ENCODE assay signal across 21 mouse cellular contexts in the genomic region with DNA sequence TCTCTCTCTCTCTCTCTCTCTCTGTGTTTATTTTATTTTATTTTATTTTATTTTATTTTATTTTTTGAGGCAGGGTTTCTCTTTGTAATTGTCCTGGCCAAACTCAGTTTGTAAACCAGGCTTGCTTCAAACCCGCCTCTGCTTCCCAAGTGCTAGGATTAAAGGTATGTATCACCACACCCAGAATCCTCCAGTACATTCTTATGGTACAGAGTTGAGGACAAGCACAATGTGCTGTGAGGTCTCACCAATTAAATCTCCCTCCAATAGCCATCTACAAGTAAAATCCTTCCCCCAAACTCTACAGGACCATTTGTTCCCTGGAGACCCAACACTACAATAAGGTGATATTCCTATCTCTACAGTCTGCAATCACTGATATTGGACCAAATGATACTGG.
DNase-seq lines count a peak whose midpoint lies in the region; TF ChIP-seq lines count a peak whose summit lies in the region.
"Had no signal": no experiment of that assay in that cellular context is flagged by ENCODE, and none has a peak within 500 bp of the region (broad histone marks: within the 10 kb centered on the region; RNA-seq: fewer than 3 reads in every experiment).

No protein-coding gene starts in this region.

- no peak for TF ChIP-seq CTCF in ES-Bruce4 (IDR thresholded peaks at IDR 0.05; ENCODE audit: low read depth, low read length)
- TF ChIP-seq CTCF in lung, adult 2 months (IDR thresholded peaks at IDR 0.05; ENCODE audit: insufficient read depth, low read length): no peak

- H3K9me3 ChIP-seq in ES-Bruce4 (replicated peaks; ENCODE audit: control insufficient read depth, insufficient read depth, low read length, poor library complexity, severe bottlenecking) (peaks cover 21% of the 10 kb centered on the region), ES-E14 (ENCODE audit: control insufficient read depth, insufficient read depth, low read depth, low read length) (no peaks in the 10 kb centered on the region)
- H3K9me3 ChIP-seq: embryonic facial prominence, embryonic 13.5 days; embryonic facial prominence, embryonic 15.5 days; forebrain, embryonic 10.5 days; forebrain, embryonic 12.5 days had no signal

- no peaks in the 10 kb centered on the region for H3K27me3 ChIP-seq in ES-Bruce4 (ENCODE audit: control insufficient read depth, insufficient read depth, low read length, poor library complexity, severe bottlenecking)
- H3K27me3 ChIP-seq: CH12.LX; embryonic facial prominence, embryonic 13.5 days; embryonic facial prominence, embryonic 15.5 days; forebrain, embryonic 12.5 days had no signal

- H3K36me3 ChIP-seq in ES-Bruce4 (ENCODE audit: control insufficient read depth, insufficient read depth, low read length, poor library complexity, severe bottlenecking) (no peaks in the 10 kb centered on the region), ES-E14 (ENCODE audit: control insufficient read depth, insufficient read depth, low read length, poor library complexity, severe bottlenecking) (no peaks in the 10 kb centered on the region)
- H3K36me3 ChIP-seq: embryonic facial prominence, embryonic 13.5 days; embryonic facial prominence, embryonic 15.5 days; forebrain, embryonic 10.5 days; forebrain, embryonic 12.5 days had no signal

- TF ChIP-seq EP300 in ES-Bruce4 (IDR thresholded peaks at IDR 0.05; ENCODE audit: insufficient read depth, low read depth, low read length): no peak

- in situ Hi-C loops in ES-E14 (cut with MboI; ENCODE audit: low sequenced_read_pairs in 2 of 2, unreplicated experiment in 2 of 2): no loop called here

- no peak overlapping the region for H3K9ac ChIP-seq in ES-Bruce4 (ENCODE audit: low read depth, poor library complexity, severe bottlenecking)
- no peak overlapping the region for H3K9ac ChIP-seq in ES-E14 (ENCODE audit: insufficient read depth, low read depth, low read length, poor library complexity, severe bottlenecking)
- H3K9ac ChIP-seq: embryonic facial prominence, embryonic 13.5 days; embryonic facial prominence, embryonic 15.5 days; forebrain, embryonic 12.5 days had no signal

- 91% methylated on average over 1 of the region's 1 CpGs for WGBS in lung, adult 2 months

- H3K27ac ChIP-seq in ES-Bruce4 (ENCODE audit: insufficient read depth, low read length) (peak overlapping the region; percentile 92), ES-E14 (ENCODE audit: insufficient read depth, low read depth, low read length, poor library complexity, severe bottlenecking) (peak overlapping the region; percentile 80; the same call in 1 of the 2 replicates)
- H3K27ac ChIP-seq: embryonic facial prominence, embryonic 13.5 days; embryonic facial prominence, embryonic 15.5 days; forebrain, embryonic 10.5 days; forebrain, embryonic 12.5 days had no signal

- DNase-seq in ES-E14 (ENCODE audit: low read depth, low spot score) (peak; percentile 7), ZHBTc4 (ENCODE audit: low read depth, low spot score) (peak; percentile 52)
- no peak for DNase-seq in lung, adult 2 months
- DNase-seq in testis, postnatal 14 days (ENCODE audit: low spot score): no peak
- DNase-seq: adrenal gland, adult 2 months; adrenal gland, postnatal 10 days; adrenal gland, postnatal 25 days; B cell, adult 2 months; cerebellum, adult 11 months; cerebellum, adult 2 months; cerebellum, adult 9-10 months; cerebellum, postnatal 10 days; cerebellum, postnatal 25 days; embryo, embryonic 11 days had no signal

- no peaks in the 10 kb centered on the region for H3K4me1 ChIP-seq in ES-Bruce4 (ENCODE audit: control insufficient read depth, insufficient read depth, low read length)
- peaks cover 0 to 5% of the 10 kb centered on the region in 2 experiments; a peak in 2 of 4 replicates for H3K4me1 ChIP-seq in ES-E14 (ENCODE audit: control insufficient read depth in 2 of 2, insufficient read depth in 2 of 2, low read length in 2 of 2, poor library complexity in 1 of 2)
- no peaks in the 10 kb centered on the region for H3K4me1 ChIP-seq in lung, adult 2 months (ENCODE audit: control insufficient read depth, insufficient read depth, low read length)
- H3K4me1 ChIP-seq: embryonic facial prominence, embryonic 13.5 days; embryonic facial prominence, embryonic 15.5 days; forebrain, embryonic 10.5 days; forebrain, embryonic 12.5 days had no signal

- no peak overlapping the region for H3K4me3 ChIP-seq in ES-Bruce4 (ENCODE audit: low read depth, low read length)
- no peak overlapping the region for H3K4me3 ChIP-seq in ES-E14 (ENCODE audit: insufficient read depth in 1 of 2, low read depth in 1 of 2, low read length in 2 of 2, poor library complexity in 1 of 2, severe bottlenecking in 1 of 2)
- H3K4me3 ChIP-seq in lung, adult 2 months (replicated peaks; ENCODE audit: extremely low read depth, low read depth, low read length): no peak overlapping the region
- H3K4me3 ChIP-seq: embryonic facial prominence, embryonic 13.5 days; embryonic facial prominence, embryonic 15.5 days; erythroblast, embryonic 14.5 days; forebrain, embryonic 10.5 days; forebrain, embryonic 12.5 days had no signal

- TF ChIP-seq POLR2A in ES-Bruce4 (IDR thresholded peaks at IDR 0.05; ENCODE audit: insufficient read depth, low read length): no peak
- TF ChIP-seq POLR2A in lung, adult 2 months (IDR thresholded peaks at IDR 0.05; ENCODE audit: borderline replicate concordance, extremely low read depth, low read depth, low read length): no peak

TF ChIP-seq in ES-E14, 5 proteins besides CTCF, POLR2A, EP300 and RAD21:
- TF ChIP-seq HCFC1 (IDR thresholded peaks at IDR 0.05; ENCODE audit: borderline replicate concordance, insufficient read depth, low read length) (no peak), CHD2 (IDR thresholded peaks at IDR 0.05; ENCODE audit: low read depth, low read length) (no peak), ZNF384 (IDR thresholded peaks at IDR 0.05; ENCODE audit: low read depth, low read length) (no peak), MAFK (IDR thresholded peaks at IDR 0.05; ENCODE audit: insufficient read depth, low read depth, low read length) (no peak)
TF ChIP-seq in ES-E14: peak in this region for 0.

Comparison
In these comparisons a context has a peak if more than half of its experiments do, and no peak if none do; other contexts are left out.
1. DNase-seq: peak in ES-E14 (single experiment) and ZHBTc4 (single experiment); none in lung, adult 2 months (single experiment) and testis, postnatal 14 days (single experiment).